Mouse (Mus musculus): ENCODE measurements at regions not wholly inside any gene's neighbourhood (a gene's known extent, or its start where the extent isn't known, plus 50 kb on each side); places are given as distances from the start of the nearest gene placed in this dataset.

GRCm38 (mm10) chr1:76001124-76001523 lies 455.1 kb downstream of the Slc4a3 start:
- Histone ChIP-seq H3K4me1 (ENCODE audit: control insufficient read depth, insufficient read depth, low read length) (no peaks in the 10 kb centered on the region), H3K27ac (ENCODE audit: low read depth, low read length) (no peak overlapping the region), H3K27me3 (ENCODE audit: control insufficient read depth, insufficient read depth, low read length) (no peaks in the 10 kb centered on the region), H3K9ac (ENCODE audit: low read length) (no peak overlapping the region), H3K9me3 (ENCODE audit: control insufficient read depth, low read length) (no peaks in the 10 kb centered on the region), H3K36me3 (ENCODE audit: control insufficient read depth, insufficient read depth, low read length) (no peaks in the 10 kb centered on the region), H3K4me2 (ENCODE audit: low read depth) (no peak overlapping the region), H3K4me3 (ENCODE audit: low read depth, low read length) (no peak overlapping the region)
- WGBS = 92% methylated on average over 9 of the region's 9 CpGs
- no peak for DNase-seq (ENCODE audit: low spot score)
- ATAC-seq (ENCODE audit: insufficient read depth, low FRiP score, low TSS enrichment) = no peak

GRCm38 (mm10) chr1:76009601-76010000 lies 463.5 kb downstream of the Slc4a3 start:
- 23% methylated on average over 3 of the region's 3 CpGs for WGBS
- no peaks in the 10 kb centered on the region for H3K4me1 ChIP-seq (ENCODE audit: control insufficient read depth, insufficient read depth, low read length)
- H3K4me2 ChIP-seq (ENCODE audit: low read depth) = no peak overlapping the region
- no peak overlapping the region for H3K27ac ChIP-seq (ENCODE audit: low read depth, low read length)
- H3K36me3 ChIP-seq (ENCODE audit: control insufficient read depth, insufficient read depth, low read length) = no peaks in the 10 kb centered on the region
- H3K9me3 ChIP-seq (ENCODE audit: control insufficient read depth, low read length) = no peaks in the 10 kb centered on the region
- H3K4me3 ChIP-seq (ENCODE audit: low read depth, low read length) = no peak overlapping the region
- H3K27me3 ChIP-seq (ENCODE audit: control insufficient read depth, insufficient read depth, low read length) = no peaks in the 10 kb centered on the region
- H3K9ac ChIP-seq (ENCODE audit: low read length) = no peak overlapping the region
- DNase-seq (ENCODE audit: low spot score) (peak; percentile 18), ATAC-seq (ENCODE audit: insufficient read depth, low FRiP score, low TSS enrichment) (no peak)

- DNase-seq (ENCODE audit: low spot score) = no peak
- H3K9me3 ChIP-seq (ENCODE audit: control insufficient read depth, low read length) = no peaks in the 10 kb centered on the region
- no peak overlapping the region for H3K9ac ChIP-seq (ENCODE audit: low read length)
- no peaks in the 10 kb centered on the region for H3K27me3 ChIP-seq (ENCODE audit: control insufficient read depth, insufficient read depth, low read length)
- no peak overlapping the region for H3K4me3 ChIP-seq (ENCODE audit: low read depth, low read length)
- no peaks in the 10 kb centered on the region for H3K4me1 ChIP-seq (ENCODE audit: control insufficient read depth, insufficient read depth, low read length)
- no peak for ATAC-seq (ENCODE audit: insufficient read depth, low FRiP score, low TSS enrichment)
- no peak overlapping the region for H3K4me2 ChIP-seq (ENCODE audit: low read depth)
- WGBS = 79% methylated on average over 4 of the region's 4 CpGs
- H3K27ac ChIP-seq (ENCODE audit: low read depth, low read length) = no peak overlapping the region
- H3K36me3 ChIP-seq (ENCODE audit: control insufficient read depth, insufficient read depth, low read length) = no peaks in the 10 kb centered on the region
These were observed 464.2 kb downstream of the Slc4a3 start for GRCm38 (mm10) chr1:76010212-76010800.

- no peak overlapping the region for H3K27ac ChIP-seq (ENCODE audit: low read depth, low read length)
- no peak overlapping the region for H3K9ac ChIP-seq (ENCODE audit: low read length)
- DNase-seq (ENCODE audit: low spot score) (no peak), ATAC-seq (ENCODE audit: insufficient read depth, low FRiP score, low TSS enrichment) (no peak)
- no peaks in the 10 kb centered on the region for H3K4me1 ChIP-seq (ENCODE audit: control insufficient read depth, insufficient read depth, low read length)
- 89% methylated on average over 6 of the region's 6 CpGs for WGBS
- no peak overlapping the region for H3K4me3 ChIP-seq (ENCODE audit: low read depth, low read length)
- H3K4me2 ChIP-seq (ENCODE audit: low read depth) = no peak overlapping the region
- H3K36me3 ChIP-seq (ENCODE audit: control insufficient read depth, insufficient read depth, low read length) = no peaks in the 10 kb centered on the region
- no peaks in the 10 kb centered on the region for H3K27me3 ChIP-seq (ENCODE audit: control insufficient read depth, insufficient read depth, low read length)
- H3K9me3 ChIP-seq (ENCODE audit: control insufficient read depth, low read length) = no peaks in the 10 kb centered on the region
These were observed 472.5 kb downstream of the Slc4a3 start for GRCm38 (mm10) chr1:76018588-76018987.

- Histone ChIP-seq H3K36me3 (ENCODE audit: control insufficient read depth, insufficient read depth, low read length) (no peaks in the 10 kb centered on the region), H3K27ac (ENCODE audit: low read depth, low read length) (no peak overlapping the region), H3K9me3 (ENCODE audit: control insufficient read depth, low read length) (no peaks in the 10 kb centered on the region), H3K4me3 (ENCODE audit: low read depth, low read length) (no peak overlapping the region), H3K4me1 (ENCODE audit: control insufficient read depth, insufficient read depth, low read length) (no peaks in the 10 kb centered on the region), H3K27me3 (ENCODE audit: control insufficient read depth, insufficient read depth, low read length) (no peaks in the 10 kb centered on the region), H3K4me2 (ENCODE audit: low read depth) (no peak overlapping the region), H3K9ac (ENCODE audit: low read length) (no peak overlapping the region)
- ATAC-seq (ENCODE audit: insufficient read depth, low FRiP score, low TSS enrichment) (no peak), DNase-seq (ENCODE audit: low spot score) (no peak)
- 74% methylated on average over 11 of the region's 11 CpGs for WGBS
These were observed 473.0 kb downstream of the Slc4a3 start for GRCm38 (mm10) chr1:76019071-76019470.

GRCm38 (mm10) chr1:76024650-76025049 lies 478.6 kb downstream of the Slc4a3 start:
- Histone ChIP-seq H3K36me3 (ENCODE audit: control insufficient read depth, insufficient read depth, low read length) (no peaks in the 10 kb centered on the region), H3K4me1 (ENCODE audit: control insufficient read depth, insufficient read depth, low read length) (no peaks in the 10 kb centered on the region), H3K27ac (ENCODE audit: low read depth, low read length) (no peak overlapping the region), H3K9me3 (ENCODE audit: control insufficient read depth, low read length) (no peaks in the 10 kb centered on the region), H3K9ac (ENCODE audit: low read length) (no peak overlapping the region), H3K4me2 (ENCODE audit: low read depth) (no peak overlapping the region), H3K27me3 (ENCODE audit: control insufficient read depth, insufficient read depth, low read length) (no peaks in the 10 kb centered on the region), H3K4me3 (ENCODE audit: low read depth, low read length) (no peak overlapping the region)
- 63% methylated on average over 3 of the region's 3 CpGs for WGBS
- DNase-seq (ENCODE audit: low spot score) (no peak), ATAC-seq (ENCODE audit: insufficient read depth, low FRiP score, low TSS enrichment) (no peak)

GRCm38 (mm10) chr1:76025389-76025788 lies 479.3 kb downstream of the Slc4a3 start:
- ATAC-seq (ENCODE audit: insufficient read depth, low FRiP score, low TSS enrichment) = no peak
- WGBS = 62% methylated on average over 4 of the region's 4 CpGs

GRCm38 (mm10) chr1:76029059-76029458 lies 483.0 kb downstream of the Slc4a3 start:
- no peak overlapping the region for H3K9ac ChIP-seq (ENCODE audit: low read length)
- no peak overlapping the region for H3K4me2 ChIP-seq (ENCODE audit: low read depth)
- DNase-seq (ENCODE audit: low spot score) (peak; percentile 32), ATAC-seq (ENCODE audit: insufficient read depth, low FRiP score, low TSS enrichment) (peak; percentile 83)
- 45% methylated on average over 1 of the region's 1 CpGs for WGBS
- H3K4me1 ChIP-seq (ENCODE audit: control insufficient read depth, insufficient read depth, low read length) = no peaks in the 10 kb centered on the region
- no peaks in the 10 kb centered on the region for H3K36me3 ChIP-seq (ENCODE audit: control insufficient read depth, insufficient read depth, low read length)
- H3K9me3 ChIP-seq (ENCODE audit: control insufficient read depth, low read length) = no peaks in the 10 kb centered on the region
- no peaks in the 10 kb centered on the region for H3K27me3 ChIP-seq (ENCODE audit: control insufficient read depth, insufficient read depth, low read length)
- no peak overlapping the region; the same call in 1 of the 2 replicates for H3K27ac ChIP-seq (ENCODE audit: low read depth, low read length)
- no peak overlapping the region for H3K4me3 ChIP-seq (ENCODE audit: low read depth, low read length)

More at GRCm38 (mm10) chr1:76025389-76025788, 479.3 kb downstream of the Slc4a3 start:
- Histone ChIP-seq H3K9ac (ENCODE audit: low read length) (no peak overlapping the region), H3K4me3 (ENCODE audit: low read depth, low read length) (no peak overlapping the region), H3K27ac (ENCODE audit: low read depth, low read length) (no peak overlapping the region), H3K27me3 (ENCODE audit: control insufficient read depth, insufficient read depth, low read length) (no peaks in the 10 kb centered on the region), H3K9me3 (ENCODE audit: control insufficient read depth, low read length) (no peaks in the 10 kb centered on the region), H3K4me1 (ENCODE audit: control insufficient read depth, insufficient read depth, low read length) (no peaks in the 10 kb centered on the region), H3K4me2 (ENCODE audit: low read depth) (no peak overlapping the region), H3K36me3 (ENCODE audit: control insufficient read depth, insufficient read depth, low read length) (no peaks in the 10 kb centered on the region)
- DNase-seq (ENCODE audit: low spot score) = no peak

- H3K27ac ChIP-seq (ENCODE audit: low read depth, low read length) = no peak overlapping the region
- no peak for DNase-seq (ENCODE audit: low spot score)
- H3K4me1 ChIP-seq (ENCODE audit: control insufficient read depth, insufficient read depth, low read length) = no peaks in the 10 kb centered on the region
- 59% methylated on average over 11 of the region's 11 CpGs for WGBS
- no peak overlapping the region for H3K9ac ChIP-seq (ENCODE audit: low read length)
- no peak overlapping the region for H3K4me3 ChIP-seq (ENCODE audit: low read depth, low read length)
- H3K36me3 ChIP-seq (ENCODE audit: control insufficient read depth, insufficient read depth, low read length) = no peaks in the 10 kb centered on the region
- H3K9me3 ChIP-seq (ENCODE audit: control insufficient read depth, low read length) = no peaks in the 10 kb centered on the region
- no peak overlapping the region for H3K4me2 ChIP-seq (ENCODE audit: low read depth)
- no peaks in the 10 kb centered on the region for H3K27me3 ChIP-seq (ENCODE audit: control insufficient read depth, insufficient read depth, low read length)
- ATAC-seq (ENCODE audit: insufficient read depth, low FRiP score, low TSS enrichment) = no peak
These were observed 485.3 kb downstream of the Slc4a3 start for GRCm38 (mm10) chr1:76031171-76031922.

All from neural tube, embryonic 11.5 days (tissue).